Mouse (Mus musculus) liver, adult (tissue): ENCODE data around the gene Nap1l5.

ENCODE experiments used
- GATA4 ChIP-seq: IDR thresholded peaks from 2 replicates; pipeline ENCODE4 v1.6.1; 2014; ENCODE audit warnings: mild to moderate bottlenecking, low read length; ENCODE audit not compliant: insufficient replicate concordance

Gene Nap1l5

GRCm38 (mm10) chr6:58921623-58922022, 14.7 kb upstream of the Nap1l5 start:
- TF ChIP-seq GATA4: no peak

DNA sequence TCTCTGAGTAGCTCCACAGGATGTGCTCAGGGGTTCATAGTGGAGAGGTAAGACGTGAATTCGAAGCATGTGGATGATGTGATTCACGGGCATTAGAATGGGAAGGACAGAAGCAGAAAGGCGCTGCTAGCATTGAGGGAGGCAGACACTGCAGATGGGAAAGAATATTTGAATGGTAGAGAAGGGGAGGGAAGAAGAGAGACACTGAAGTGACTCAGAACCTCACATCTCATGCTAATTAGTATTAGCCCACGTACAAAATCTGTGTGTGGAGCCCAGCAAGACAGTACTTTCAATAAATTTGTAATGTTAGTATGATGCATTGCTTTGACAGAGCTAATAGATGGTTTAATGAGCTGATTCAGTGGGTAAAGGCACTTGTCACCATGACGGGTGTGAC, 13.9 kb upstream of the Nap1l5 start:
- TF ChIP-seq GATA4: no peak

DNA sequence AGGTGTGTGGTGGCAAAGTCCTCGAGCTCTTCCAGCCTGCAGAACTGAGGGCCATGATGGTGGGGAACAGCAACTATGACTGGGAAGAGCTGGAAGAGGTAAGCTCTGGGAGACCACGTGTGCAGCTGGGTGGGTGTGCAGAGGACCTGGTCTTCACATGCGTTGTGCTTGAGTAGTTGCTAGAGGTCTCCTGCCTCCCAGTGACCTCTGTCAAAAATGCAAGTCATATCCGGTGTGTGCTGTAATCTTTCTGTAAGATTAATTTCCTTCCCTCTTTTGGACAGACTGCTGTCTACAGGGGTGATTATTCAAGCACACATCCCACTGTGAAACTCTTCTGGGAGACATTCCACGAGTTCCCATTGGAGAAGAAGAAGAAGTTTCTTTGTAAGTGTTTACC, 9.6 kb upstream of the Nap1l5 start:
- no peak for TF ChIP-seq GATA4

- no peak for TF ChIP-seq GATA4
These were observed 7.1 kb upstream of the Nap1l5 start for GRCm38 (mm10) chr6:58913971-58914370.

GRCm38 (mm10) chr6:58913551-58913950, 6.7 kb upstream of the Nap1l5 start:
- no peak for TF ChIP-seq GATA4

DNA sequence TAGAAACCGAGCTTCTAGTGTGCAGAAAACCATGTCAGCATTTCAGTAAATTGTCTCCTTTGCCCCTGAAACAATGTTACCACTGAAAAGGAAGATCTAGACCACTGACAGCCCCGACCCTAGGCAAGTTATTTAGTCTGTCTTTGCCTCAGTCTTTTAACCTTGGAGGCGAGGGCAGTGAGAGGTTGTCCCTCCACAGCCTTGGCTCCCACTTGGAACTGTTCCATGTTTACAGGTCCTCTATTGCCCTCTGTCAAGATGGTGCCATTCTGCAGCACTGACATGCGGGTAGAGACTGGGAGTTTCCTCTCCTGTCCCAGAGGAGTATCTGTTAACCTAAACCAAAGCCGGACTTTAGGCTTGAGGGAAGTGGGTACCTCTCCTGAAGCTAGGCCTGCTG, 6.0 kb upstream of the Nap1l5 start:
- TF ChIP-seq GATA4: no peak

- no peak for TF ChIP-seq GATA4
These were observed 915 bp upstream of the Nap1l5 start for GRCm38 (mm10) chr6:58907791-58908190.

GRCm38 (mm10) chr6:58907336-58907735, 460 bp upstream of the Nap1l5 start:
- TF ChIP-seq GATA4: no peak

- TF ChIP-seq GATA4: no peak
These were observed 2.3 kb downstream of the Nap1l5 start for GRCm38 (mm10) chr6:58904551-58904950.

- TF ChIP-seq GATA4: no peak
These were observed 3.7 kb downstream of the Nap1l5 start for GRCm38 (mm10) chr6:58903171-58903570.

- TF ChIP-seq GATA4: no peak
These were observed 6.3 kb downstream of the Nap1l5 start for GRCm38 (mm10) chr6:58900536-58900935.

DNA sequence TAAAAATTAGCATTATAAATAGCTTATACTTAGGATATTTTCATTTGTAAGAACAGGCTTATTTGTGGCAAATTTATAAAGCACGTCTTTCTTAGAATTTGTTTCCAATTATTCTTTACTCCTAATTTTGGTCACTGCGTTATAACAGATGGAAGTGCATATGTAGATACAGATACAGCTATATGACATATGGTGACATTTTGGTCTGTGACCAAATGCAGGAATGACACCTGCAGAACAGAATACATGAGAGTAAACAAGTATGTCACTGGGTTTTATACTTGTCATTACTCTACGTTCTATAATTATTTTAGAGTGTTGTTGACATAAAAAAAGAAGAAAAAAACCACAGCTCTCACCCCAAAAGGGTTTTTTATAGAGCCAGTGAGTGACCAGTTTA, 7.8 kb downstream of the Nap1l5 start:
- no peak for TF ChIP-seq GATA4

DNA sequence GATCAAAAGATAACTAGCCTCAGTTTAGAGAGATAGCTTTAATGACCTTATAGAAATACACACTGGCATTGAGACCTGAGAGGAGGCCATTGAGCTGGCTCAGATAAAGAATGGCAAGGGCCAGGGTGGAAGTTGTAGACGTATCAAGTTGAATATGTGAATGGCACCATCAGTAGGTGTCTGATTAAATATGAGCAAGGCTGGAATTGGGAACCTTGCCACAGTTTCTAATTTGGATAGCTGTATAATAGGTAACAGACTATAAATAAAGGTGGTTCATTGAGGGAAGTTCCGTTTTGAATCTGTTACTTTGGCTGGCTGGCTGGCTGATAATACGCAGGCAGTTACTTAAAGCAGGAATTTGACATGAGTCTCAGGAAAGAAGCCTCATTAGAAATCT, 10.2 kb downstream of the Nap1l5 start:
- TF ChIP-seq GATA4: no peak

- no peak for TF ChIP-seq GATA4
These were observed 11.9 kb downstream of the Nap1l5 start for GRCm38 (mm10) chr6:58894994-58895393.

DNA sequence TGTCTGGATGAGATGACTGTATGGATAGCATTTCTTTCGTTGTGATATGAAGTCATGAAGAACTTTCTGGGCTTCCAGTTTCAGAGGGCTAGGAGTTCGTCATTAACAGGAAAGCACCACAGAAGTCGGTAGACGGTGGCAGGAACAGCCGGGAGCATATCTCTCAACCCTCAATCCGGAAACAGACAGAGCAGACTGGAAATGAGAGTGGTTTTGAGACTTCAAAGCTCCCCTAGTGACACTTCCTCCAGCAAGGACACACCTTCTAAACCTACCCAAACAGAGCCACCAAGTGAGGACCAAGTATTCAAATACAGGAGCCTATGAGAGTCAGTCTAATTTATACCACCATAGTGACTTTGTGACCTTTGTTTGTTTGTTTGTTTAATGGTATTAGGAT, 13.6 kb downstream of the Nap1l5 start:
- no peak for TF ChIP-seq GATA4

DNA sequence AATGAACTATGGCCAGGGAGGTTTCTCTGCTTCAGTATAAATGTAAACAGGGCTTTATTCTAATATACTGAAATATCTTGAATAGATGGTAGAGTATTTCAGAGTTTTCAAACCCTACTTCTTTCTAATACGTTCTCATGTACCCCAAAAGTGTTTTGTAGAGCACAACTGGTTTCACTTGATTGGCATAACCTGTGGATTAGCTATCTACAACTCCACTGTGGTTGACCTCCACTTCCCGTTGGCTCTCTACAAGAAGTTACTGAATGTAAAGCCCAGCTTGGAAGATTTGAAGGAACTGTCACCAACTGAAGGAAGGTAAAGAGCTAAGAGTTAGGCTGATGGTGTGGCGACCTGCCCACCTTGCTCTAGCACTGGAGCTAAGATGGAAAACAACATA, 17.0 kb downstream of the Nap1l5 start:
- TF ChIP-seq GATA4: no peak

DNA sequence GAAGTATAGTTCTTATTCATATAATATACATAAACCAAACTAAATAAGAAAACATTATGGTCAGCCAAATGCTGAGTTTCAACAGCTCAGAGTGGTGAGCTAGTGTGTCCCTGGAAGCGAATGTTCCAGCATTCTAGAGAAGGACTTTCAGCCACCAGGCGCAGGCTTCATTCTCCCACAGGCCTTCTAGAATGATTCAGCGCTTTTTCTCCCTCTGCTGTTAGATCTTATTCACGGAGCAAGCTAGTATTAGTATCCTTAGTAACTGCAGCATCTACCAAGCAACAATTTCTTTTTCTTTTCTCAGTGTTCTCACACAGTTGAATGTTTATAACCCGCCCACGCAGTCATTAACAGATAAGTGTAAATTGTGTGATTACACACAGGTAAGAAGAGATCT, 24.6 kb downstream of the Nap1l5 start:
- TF ChIP-seq GATA4: no peak

GRCm38 (mm10) chr6:58881363-58881762, 25.5 kb downstream of the Nap1l5 start:
- TF ChIP-seq GATA4: no peak
